Mouse (Mus musculus) spleen, adult 12 weeks (tissue): ENCODE results near the gene Efcab11.
"Not testable (repeated sequence)": the region's sequence is repeated elsewhere in the genome, so short reads cannot be mapped to it uniquely, and the experiment has no call there.

Source experiments
- DNase-seq: peaks from one replicate; pipeline ENCODE4 v3.0.0; 2022; ENCODE audit warnings: low spot score

The Efcab11 gene

GRCm38 (mm10) chr12:99874609-99875008, 9.6 kb downstream of the Efcab11 start:
- no peak for DNase-seq

GRCm38 (mm10) chr12:99873443-99873842, 10.8 kb downstream of the Efcab11 start:
- DNase-seq: no peak

GRCm38 (mm10) chr12:99868821-99869220, 15.4 kb downstream of the Efcab11 start:
- DNase-seq: no peak

- DNase-seq: no peak
Observed at GRCm38 (mm10) chr12:99864613-99865012, 19.6 kb downstream of the Efcab11 start.

GRCm38 (mm10) chr12:99860981-99861380, 23.3 kb downstream of the Efcab11 start:
- no peak for DNase-seq

GRCm38 (mm10) chr12:99859391-99860100, 24.7 kb downstream of the Efcab11 start:
- DNase-seq: no peak

GRCm38 (mm10) chr12:99858664-99859063, 25.6 kb downstream of the Efcab11 start:
- no peak for DNase-seq

- DNase-seq: no peak
Observed at GRCm38 (mm10) chr12:99856011-99856410, 28.2 kb downstream of the Efcab11 start.

- no peak for DNase-seq
Observed at GRCm38 (mm10) chr12:99853323-99854258, 30.6 kb downstream of the Efcab11 start.

GRCm38 (mm10) chr12:99849996-99850395, 34.2 kb downstream of the Efcab11 start:
- DNase-seq: no peak

- no peak for DNase-seq
Observed at GRCm38 (mm10) chr12:99844951-99845350, 39.3 kb downstream of the Efcab11 start.

- no peak for DNase-seq
Observed at GRCm38 (mm10) chr12:99838703-99839102, 45.5 kb downstream of the Efcab11 start.

GRCm38 (mm10) chr12:99838109-99838508, 46.1 kb downstream of the Efcab11 start:
- no peak for DNase-seq

- DNase-seq: no peak
Observed at GRCm38 (mm10) chr12:99837528-99837927, 46.7 kb downstream of the Efcab11 start.

GRCm38 (mm10) chr12:99836404-99837131, 47.7 kb downstream of the Efcab11 start:
- DNase-seq: no peak

GRCm38 (mm10) chr12:99833476-99833875, 50.8 kb downstream of the Efcab11 start:
- DNase-seq: no peak

- DNase-seq: no peak
Observed at GRCm38 (mm10) chr12:99822591-99822990, 61.6 kb downstream of the Efcab11 start.

- no peak for DNase-seq
Observed at GRCm38 (mm10) chr12:99821309-99821934, 62.8 kb downstream of the Efcab11 start.

- DNase-seq: no peak
Observed at GRCm38 (mm10) chr12:99819186-99819974, 64.9 kb downstream of the Efcab11 start.

- not testable (repeated sequence) for DNase-seq
Observed at GRCm38 (mm10) chr12:99818006-99818405, 66.2 kb downstream of the Efcab11 start.

GRCm38 (mm10) chr12:99815244-99815643, 69.0 kb downstream of the Efcab11 start:
- no peak for DNase-seq
